Mouse (Mus musculus): ENCODE data around the gene Olfr924. TPM values are rescaled to one million over a fixed set of nuclear protein-coding genes. Genes with fewer than 3 reads are reported as not detected.

Olfr924 gene
- total RNA-seq (2023): not detected

GRCm38 (mm10) chr9:38844149-38844548 lies at the start of gene Olfr924:
Gene Olfr924, plus strand, starts transcription at chr9:38844449.

GRCm38 (mm10) chr9:38814314-38814713 lies 29.9 kb upstream of the Olfr924 start, which contains the start of gene Olfr922:
Gene Olfr922, plus strand, starts transcription at chr9:38814614.

GRCm38 (mm10) chr9:38826245-38826644 lies 18.0 kb upstream of the Olfr924 start, which contains the start of gene Olfr923:
Gene Olfr923, plus strand, starts transcription at chr9:38826545.

GRCm38 (mm10) chr9:38854760-38855159 lies 10.5 kb downstream of the Olfr924 start, which contains the start of gene Olfr26:
Gene Olfr26, plus strand, starts transcription at chr9:38855060.

GRCm38 (mm10) chr9:38876826-38877225 lies 32.6 kb downstream of the Olfr924 start, which contains the start of gene Olfr926:
Gene Olfr926, plus strand, starts transcription at chr9:38877126.

Other genes with a start within 250 kb of the Olfr924 start
- gene Olfr914, start 239.3 kb upstream of the Olfr924 start, total RNA-seq (2023): not detected
- not detected for gene Olfr916, start 184.6 kb upstream of the Olfr924 start, total RNA-seq (2023)
- not detected for gene Olfr917, start 178.6 kb upstream of the Olfr924 start, total RNA-seq (2023)
- not detected for gene Olfr918, start 169.8 kb upstream of the Olfr924 start, total RNA-seq (2023)
- gene Olfr919, start 140.8 kb upstream of the Olfr924 start, total RNA-seq (2023): not detected
- 6.6 TPM for gene Vwa5a, start 126.2 kb upstream of the Olfr924 start, total RNA-seq (2023)
- not detected for gene Olfr920, start 92.2 kb upstream of the Olfr924 start, total RNA-seq (2023)
- gene Olfr921, start 71.4 kb upstream of the Olfr924 start, total RNA-seq (2023): not detected
- gene Olfr922, start 29.8 kb upstream of the Olfr924 start, total RNA-seq (2023): not detected
- gene Olfr923, start 17.9 kb upstream of the Olfr924 start, total RNA-seq (2023): not detected
- gene Olfr26, start 10.6 kb downstream of the Olfr924 start, total RNA-seq (2023): not detected
- gene Olfr926, start 32.7 kb downstream of the Olfr924 start, total RNA-seq (2023): not detected
- not detected for gene Olfr930, start 85.4 kb downstream of the Olfr924 start, total RNA-seq (2023)
- not detected for gene Olfr933, start 127.9 kb downstream of the Olfr924 start, total RNA-seq (2023)
- gene Olfr934, start 143.9 kb downstream of the Olfr924 start, total RNA-seq (2023): not detected
- not detected for gene Olfr935, start 155.2 kb downstream of the Olfr924 start, total RNA-seq (2023)
- gene Olfr146, start 178.9 kb downstream of the Olfr924 start, total RNA-seq (2023): not detected
- not detected for gene Olfr937, start 220.5 kb downstream of the Olfr924 start, total RNA-seq (2023)
- gene Olfr938, start 234.4 kb downstream of the Olfr924 start, total RNA-seq (2023): not detected

Measured in CD4-positive naive resting alpha-beta T cell, adult 57 days (primary cell).